Mouse (Mus musculus) cortical plate, adult 2 months (tissue): ENCODE measurements around the gene Nodal. TPM values are rescaled to one million over a fixed set of nuclear protein-coding genes. Genes with fewer than 3 reads are reported as not detected.

ENCODE experiments used
- H3K27ac ChIP-seq: fragments of 200-500 bp; 2 replicates; pipeline ENCODE4 v1.5.1; 2012; ENCODE audit warnings: low read length, control low read depth, inconsistent platforms; ENCODE audit not compliant: insufficient read depth
- H3K4me1 ChIP-seq: fragments of 200-500 bp; 2 replicates; pipeline ENCODE4 v1.6.1; 2011; ENCODE audit warnings: low read length; ENCODE audit not compliant: control insufficient read depth, insufficient read depth
- H3K4me3 ChIP-seq: fragments of 200-500 bp; 2 replicates; pipeline ENCODE4 v1.5.1; 2011; ENCODE audit warnings: mild to moderate bottlenecking, low read length, control low read depth; ENCODE audit not compliant: insufficient read depth
- CTCF ChIP-seq: fragments of 200-500 bp; IDR thresholded peaks from 2 replicates; pipeline ENCODE4 v1.5.1; 2011; ENCODE audit warnings: mild to moderate bottlenecking, control low read depth, low read length; ENCODE audit not compliant: insufficient read depth; ENCODE audit errors: extremely low read depth
- POLR2A ChIP-seq: fragments of 200-500 bp; IDR thresholded peaks from 2 replicates; pipeline ENCODE4 v1.6.1; 2011; ENCODE audit warnings: mild to moderate bottlenecking, low read length, control low read depth; ENCODE audit not compliant: insufficient read depth; ENCODE audit errors: extremely low read depth
- polyA plus RNA-seq: library from polyadenylated mRNA; depleted of rRNA; stranded (reverse); fragments of >200 nt; gene quantifications from 2 replicates; pipeline ENCODE4 v1.2.3, GENCODE M21; 2012

Gene Nodal
- polyA plus RNA-seq, 1 experiment = 0.75 TPM

GRCm38 (mm10) chr10:61415240-61415639 is 2.5 kb upstream of the Nodal start:
- H3K4me3 ChIP-seq = no peak overlapping the region
- H3K4me1 ChIP-seq = no peaks in the 10 kb centered on the region
- TF ChIP-seq POLR2A (no peak), CTCF (no peak)
- no peak overlapping the region for H3K27ac ChIP-seq

DNA sequence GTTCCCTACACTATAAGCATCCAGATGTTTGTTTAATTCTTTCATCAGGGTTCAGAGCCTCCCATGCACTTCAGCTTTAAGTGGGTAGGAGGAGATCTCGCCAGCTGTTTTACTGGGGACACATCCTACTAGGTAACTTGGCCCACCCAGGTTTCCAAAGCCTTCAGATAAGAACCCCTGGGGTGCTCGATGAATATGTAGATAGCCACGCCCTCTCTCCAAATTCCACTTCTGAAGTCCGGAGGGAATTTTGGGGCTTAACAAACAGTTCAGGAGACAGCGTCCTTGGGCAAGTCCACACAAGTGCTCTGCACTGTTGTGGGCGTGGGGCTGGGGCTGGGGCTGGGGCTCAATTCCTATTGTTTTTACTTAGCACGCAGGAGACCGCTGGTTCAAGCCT is 1.9 kb upstream of the Nodal start:
- no peak for TF ChIP-seq CTCF
- TF ChIP-seq POLR2A = no peak
- Histone ChIP-seq H3K4me3 (no peak overlapping the region), H3K4me1 (no peaks in the 10 kb centered on the region), H3K27ac (no peak overlapping the region)

DNA sequence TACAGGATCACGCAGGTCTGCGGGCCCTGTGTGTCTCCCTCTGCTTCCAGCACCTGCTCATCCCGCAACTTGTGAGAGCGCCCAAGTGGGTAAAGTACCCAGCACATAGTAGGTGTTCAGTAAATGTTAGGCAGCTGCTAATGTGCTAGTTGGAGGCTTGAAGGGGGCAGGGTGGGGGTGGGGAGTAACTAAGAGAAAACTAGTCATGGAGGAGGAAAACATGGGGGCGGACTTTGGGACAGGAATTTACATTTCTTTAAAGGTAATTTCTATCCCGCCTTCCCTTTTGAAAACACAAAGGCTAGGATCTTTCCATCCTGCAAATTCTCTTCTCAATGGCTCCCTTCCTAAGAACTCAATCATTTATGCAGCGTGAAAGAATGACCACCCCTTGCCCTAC is 1.2 kb upstream of the Nodal start:
- TF ChIP-seq CTCF (no peak), POLR2A (no peak)
- H3K4me1 ChIP-seq = no peaks in the 10 kb centered on the region
- H3K4me3 ChIP-seq = no peak overlapping the region
- H3K27ac ChIP-seq = no peak overlapping the region

DNA sequence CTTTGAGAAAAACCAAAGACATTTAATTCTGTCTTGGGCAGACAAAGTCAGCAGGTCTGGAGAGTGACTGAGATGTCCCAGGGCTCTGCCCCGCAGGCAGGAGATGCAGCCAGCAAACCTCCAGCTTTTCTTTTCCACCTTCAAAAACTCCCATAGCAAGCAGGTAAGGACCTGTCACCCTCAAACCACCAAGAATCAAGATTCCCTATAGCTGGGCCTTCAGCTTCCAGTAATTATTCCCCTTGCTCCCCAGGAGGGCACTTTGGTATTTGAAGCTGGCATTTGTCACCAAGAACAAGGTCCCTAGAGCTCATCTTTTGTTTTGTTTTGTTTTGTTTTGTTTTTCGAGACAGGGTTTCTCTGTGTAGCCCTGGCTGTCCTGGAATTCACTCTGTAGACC is 726 bp upstream of the Nodal start:
- no peak overlapping the region for H3K4me3 ChIP-seq
- H3K4me1 ChIP-seq = no peaks in the 10 kb centered on the region
- no peak for TF ChIP-seq POLR2A
- TF ChIP-seq CTCF = no peak
- H3K27ac ChIP-seq = no peak overlapping the region

- no peaks in the 10 kb centered on the region for H3K4me1 ChIP-seq
- H3K4me3 ChIP-seq = peak overlapping the region; percentile 6
- no peak overlapping the region for H3K27ac ChIP-seq
- TF ChIP-seq POLR2A = no peak
- TF ChIP-seq CTCF = no peak
Observed at GRCm38 (mm10) chr10:61418131-61418900, 544 bp downstream of the Nodal start.

DNA sequence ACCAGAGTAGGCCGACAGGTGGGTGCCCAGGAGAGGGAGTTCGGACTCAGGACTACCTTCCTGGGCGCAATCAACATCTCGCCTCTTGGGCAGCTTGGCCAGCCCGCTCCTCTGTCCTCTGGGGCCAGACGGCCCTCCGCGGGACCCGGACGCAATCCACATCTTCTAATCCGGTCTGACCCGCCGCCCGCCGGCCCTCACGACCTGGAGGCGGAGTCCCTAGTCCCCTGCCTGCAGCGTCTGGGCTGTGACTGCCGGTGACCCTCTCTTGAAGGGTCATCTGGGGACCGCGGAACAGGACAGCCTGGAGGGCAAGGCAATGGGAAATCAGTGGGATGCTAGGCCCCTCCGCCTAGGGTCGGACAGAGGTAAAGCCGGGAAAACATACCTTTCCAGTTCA is 1.4 kb downstream of the Nodal start:
- H3K4me3 ChIP-seq = no peak overlapping the region; the same call in 1 of the 2 replicates

GRCm38 (mm10) chr10:61420011-61420410 is 2.2 kb downstream of the Nodal start:
- Histone ChIP-seq H3K4me3 (no peak overlapping the region), H3K4me1 (peaks cover 4% of the 10 kb centered on the region), H3K27ac (no peak overlapping the region)
- TF ChIP-seq CTCF (no peak), POLR2A (no peak)

More for the DNA sequence above, 1.4 kb downstream of the Nodal start:
- H3K4me1 ChIP-seq = peaks cover 1% of the 10 kb centered on the region; the same call in 1 of the 2 replicates
- H3K27ac ChIP-seq = no peak overlapping the region
- no peak for TF ChIP-seq CTCF
- no peak for TF ChIP-seq POLR2A

- Histone ChIP-seq H3K4me1 (peaks cover 4% of the 10 kb centered on the region), H3K27ac (no peak overlapping the region), H3K4me3 (no peak overlapping the region)
- TF ChIP-seq CTCF (no peak), POLR2A (no peak)
Observed at GRCm38 (mm10) chr10:61422861-61423260, 5.1 kb downstream of the Nodal start.

DNA sequence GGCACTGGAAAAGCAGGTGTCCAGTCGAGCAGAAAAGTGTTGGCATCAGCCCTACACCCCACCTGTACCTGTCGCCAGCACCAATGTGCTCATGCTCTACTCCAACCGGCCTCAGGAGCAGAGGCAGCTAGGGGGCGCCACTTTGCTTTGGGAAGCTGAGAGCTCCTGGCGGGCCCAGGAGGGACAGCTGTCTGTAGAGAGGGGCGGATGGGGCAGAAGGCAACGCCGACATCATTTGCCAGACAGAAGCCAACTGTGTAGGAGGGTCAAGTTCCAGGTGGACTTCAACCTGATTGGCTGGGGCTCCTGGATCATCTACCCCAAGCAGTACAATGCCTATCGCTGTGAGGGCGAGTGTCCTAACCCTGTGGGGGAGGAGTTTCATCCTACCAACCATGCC is 5.5 kb downstream of the Nodal start:
- Histone ChIP-seq H3K27ac (no peak overlapping the region), H3K4me1 (peaks cover 4% of the 10 kb centered on the region), H3K4me3 (no peak overlapping the region)
- TF ChIP-seq POLR2A (no peak), CTCF (0 out of 2 replicates have a peak, but pooled peaks have one; percentile 20)

DNA sequence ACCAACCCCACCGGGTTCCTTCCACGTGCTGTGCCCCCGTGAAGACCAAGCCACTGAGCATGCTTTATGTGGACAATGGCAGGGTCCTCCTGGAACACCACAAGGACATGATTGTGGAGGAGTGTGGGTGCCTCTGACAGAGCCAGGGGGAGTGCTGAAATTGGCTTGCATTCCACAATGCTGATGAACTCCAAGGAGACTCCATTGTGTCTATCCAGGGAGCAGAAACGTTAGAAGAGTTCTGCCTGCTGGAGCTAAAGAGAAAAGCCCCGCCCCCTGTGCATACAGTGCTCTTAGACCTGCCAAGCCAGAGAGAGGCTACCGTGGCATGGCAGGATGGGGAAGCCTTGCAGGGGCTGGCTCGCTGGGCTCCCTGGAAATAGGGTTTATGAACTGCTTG is 6.7 kb downstream of the Nodal start:
- no peak overlapping the region for H3K27ac ChIP-seq
- peaks cover 4% of the 10 kb centered on the region for H3K4me1 ChIP-seq
- H3K4me3 ChIP-seq = no peak overlapping the region
- no peak for TF ChIP-seq CTCF
- TF ChIP-seq POLR2A = no peak
